Mouse (Mus musculus) adrenal gland, adult 2 months (tissue): ENCODE measurements around the gene L1td1. TPM values are rescaled to one million over a fixed set of nuclear protein-coding genes. Genes with fewer than 3 reads are reported as not detected.
"Not testable (repeated sequence)": the region's sequence is repeated elsewhere in the genome, so short reads cannot be mapped to it uniquely, and the experiment has no call there.

Source experiments
- DNase-seq: peaks from one replicate; pipeline ENCODE4 v3.0.0; 2021
- long read RNA-seq: library from polyadenylated mRNA; stranded (forward); transcript quantifications from one replicate; pipeline ENCODE4 v2.0.0, GENCODE M21; 2021
- polyA plus RNA-seq: library from polyadenylated mRNA; depleted of rRNA; stranded (reverse); fragments of >200 nt; gene quantifications from 2 replicates; pipeline ENCODE4 v1.2.3, GENCODE M21; 2012; rRNA removed
- total RNA-seq, 2 experiments: library from RNA; stranded (reverse); gene quantifications; 2 replicates each; pipeline ENCODE4 v1.2.3; 2021

The L1td1 gene
- total RNA-seq (not detected), polyA plus RNA-seq (not detected in 2 replicates)
- long read RNA-seq: 0 reads

GRCm38 (mm10) chr4:98726590-98727237 is at the start of gene L1td1:
TSS of gene L1td1 (plus strand) at chr4:98726734.
- no peak for DNase-seq

GRCm38 (mm10) chr4:98677506-98677905 is 49.0 kb upstream of the L1td1 start:
- no peak for DNase-seq

- no peak for DNase-seq
These were observed 39.8 kb upstream of the L1td1 start for GRCm38 (mm10) chr4:98686678-98687267.

GRCm38 (mm10) chr4:98688116-98688515 is 38.4 kb upstream of the L1td1 start:
- DNase-seq: no peak

- DNase-seq: no peak
These were observed 38.0 kb upstream of the L1td1 start for GRCm38 (mm10) chr4:98688520-98688919.

- no peak for DNase-seq
These were observed 36.5 kb upstream of the L1td1 start for GRCm38 (mm10) chr4:98689988-98690387.

GRCm38 (mm10) chr4:98693465-98694185 is 32.9 kb upstream of the L1td1 start:
- peak; percentile 10 for DNase-seq

- no peak for DNase-seq
These were observed 28.6 kb upstream of the L1td1 start for GRCm38 (mm10) chr4:98697932-98698331.

GRCm38 (mm10) chr4:98698921-98699320 is 27.6 kb upstream of the L1td1 start:
- DNase-seq: no peak

- DNase-seq: no peak
These were observed 26.4 kb upstream of the L1td1 start for GRCm38 (mm10) chr4:98700156-98700555.

- peak; percentile 55 for DNase-seq
These were observed 24.2 kb upstream of the L1td1 start for GRCm38 (mm10) chr4:98702201-98702894.

GRCm38 (mm10) chr4:98710891-98711290 is 15.6 kb upstream of the L1td1 start:
- DNase-seq: no peak

GRCm38 (mm10) chr4:98717735-98718546 is 8.6 kb upstream of the L1td1 start:
- no peak for DNase-seq

GRCm38 (mm10) chr4:98718547-98718917 is 8.0 kb upstream of the L1td1 start:
- no peak for DNase-seq

GRCm38 (mm10) chr4:98722454-98722853 is 4.1 kb upstream of the L1td1 start:
- DNase-seq: peak; percentile 47

GRCm38 (mm10) chr4:98724682-98725081 is 1.9 kb upstream of the L1td1 start:
- DNase-seq: not testable (repeated sequence)

GRCm38 (mm10) chr4:98725439-98725838 is 1.1 kb upstream of the L1td1 start:
- DNase-seq: no peak

GRCm38 (mm10) chr4:98727295-98727958 is 893 bp downstream of the L1td1 start:
- DNase-seq: no peak

GRCm38 (mm10) chr4:98727959-98728347 is 1.4 kb downstream of the L1td1 start:
- no peak for DNase-seq

- no peak for DNase-seq
These were observed 2.2 kb downstream of the L1td1 start for GRCm38 (mm10) chr4:98728716-98729115.

GRCm38 (mm10) chr4:98733660-98734059 is 7.1 kb downstream of the L1td1 start:
- DNase-seq: no peak
